Mouse (Mus musculus): ENCODE data around the gene H2al1g. TPM values are rescaled to one million over a fixed set of nuclear protein-coding genes. Genes with fewer than 3 reads are reported as not detected.
"Not testable (repeated sequence)": the region's sequence is repeated elsewhere in the genome, so short reads cannot be mapped to it uniquely, and the experiment has no call there.

H2al1g gene
- polyA plus RNA-seq (2017; shearing (Covaris generic)): not detected

GRCm38 (mm10) chrX:11317956-11318355 is at the start of gene H2al1g:
Gene H2al1g (plus strand): TSS chrX:11318256.
- ATAC-seq: not testable (repeated sequence)

GRCm38 (mm10) chrX:11269074-11269473 is 49.0 kb upstream of the H2al1g start:
- no peak for ATAC-seq

GRCm38 (mm10) chrX:11273190-11273589 is 44.9 kb upstream of the H2al1g start:
- ATAC-seq: no peak

- ATAC-seq: no peak
Measured at GRCm38 (mm10) chrX:11277083-11277482, 41.0 kb upstream of the H2al1g start.

- no peak for ATAC-seq
Measured at GRCm38 (mm10) chrX:11280741-11281140, 37.3 kb upstream of the H2al1g start.

GRCm38 (mm10) chrX:11288306-11288882 is 29.7 kb upstream of the H2al1g start:
- no peak for ATAC-seq

DNA sequence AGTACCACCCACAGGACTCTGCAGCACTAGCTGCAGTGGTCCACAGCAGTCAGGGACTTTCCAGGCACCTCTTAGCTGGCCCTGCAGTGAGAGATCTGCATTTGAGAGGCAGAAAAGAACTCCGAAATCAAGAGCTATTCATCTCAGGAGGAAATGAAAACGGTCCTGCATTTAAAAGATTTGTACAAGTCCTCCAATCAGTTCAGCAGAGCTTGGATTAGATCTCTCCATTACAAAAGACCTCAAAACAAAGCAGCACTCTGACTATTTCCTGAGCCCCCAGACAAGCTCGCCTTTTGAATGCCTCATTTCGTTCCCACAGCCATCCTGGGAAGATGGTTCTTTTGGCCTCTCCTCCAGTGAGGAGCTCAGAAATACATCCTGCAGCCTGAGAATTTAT is 28.8 kb upstream of the H2al1g start:
- ATAC-seq: no peak

GRCm38 (mm10) chrX:11298957-11299356 is 19.1 kb upstream of the H2al1g start, which contains the start of gene H2al1a:
Gene H2al1a (plus strand): TSS chrX:11299257.
- not testable (repeated sequence) for ATAC-seq

GRCm38 (mm10) chrX:11302132-11302531 is 15.9 kb upstream of the H2al1g start, which contains the start of gene H2al1b:
Gene H2al1b (plus strand): TSS chrX:11302432.
- not testable (repeated sequence) for ATAC-seq

GRCm38 (mm10) chrX:11305355-11305754 is 12.7 kb upstream of the H2al1g start, which contains the start of gene H2al1c:
Gene H2al1c (plus strand): TSS chrX:11305655.
- ATAC-seq: not testable (repeated sequence)

- not testable (repeated sequence) for ATAC-seq
Measured at GRCm38 (mm10) chrX:11308524-11308923, 9.5 kb upstream of the H2al1g start, which contains the start of gene H2al1d. Gene H2al1d (plus strand): TSS chrX:11308824.

DNA sequence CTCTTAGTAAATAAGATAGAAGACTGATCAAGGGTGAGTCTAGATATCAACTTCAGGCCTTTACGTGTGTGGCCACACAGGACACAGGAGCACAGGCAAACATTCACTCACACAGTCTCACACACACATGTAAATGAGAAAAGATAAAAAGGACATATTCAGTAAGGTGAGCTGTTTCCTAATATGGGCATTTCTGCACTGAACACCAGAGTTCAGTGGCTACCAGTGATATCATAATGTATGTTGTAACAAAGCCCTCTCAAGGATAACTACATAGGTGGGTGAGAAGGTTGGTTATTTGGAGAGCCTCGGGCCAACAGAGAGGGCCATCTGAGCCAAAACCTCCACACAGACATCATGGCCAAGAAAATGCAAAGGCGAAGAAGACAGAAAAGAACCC is 6.4 kb upstream of the H2al1g start, which contains the start of gene H2al1e:
Gene H2al1e (plus strand): TSS at position 301 of the 400 bp plus-strand sequence.
- not testable (repeated sequence) for ATAC-seq

DNA sequence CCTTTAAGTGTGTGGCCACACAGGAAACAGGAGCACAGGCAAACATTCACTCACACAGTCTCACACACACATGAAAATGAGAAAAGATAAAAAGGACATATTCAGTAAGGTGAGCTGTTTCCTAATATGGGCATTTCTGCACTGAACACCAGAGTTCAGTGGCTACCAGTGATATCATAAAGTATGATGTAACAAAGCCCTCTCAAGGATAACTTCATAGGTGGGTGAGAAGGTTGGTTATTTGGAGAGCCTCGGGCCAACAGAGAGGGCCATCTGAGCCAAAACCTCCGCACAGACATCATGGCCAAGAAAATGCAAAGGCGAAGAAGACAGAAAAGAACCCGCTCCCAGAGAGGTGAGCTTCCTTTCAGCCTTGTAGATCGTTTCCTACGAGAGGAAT is 3.2 kb upstream of the H2al1g start, which contains the start of gene H2al1f:
Gene H2al1f (plus strand): TSS at position 301 of the 400 bp plus-strand sequence.
- not testable (repeated sequence) for ATAC-seq

- ATAC-seq: not testable (repeated sequence)
Measured at GRCm38 (mm10) chrX:11321192-11321591, 3.1 kb downstream of the H2al1g start, which contains the start of gene H2al1h. Gene H2al1h (plus strand): TSS chrX:11321492.

GRCm38 (mm10) chrX:11324359-11324758 is 6.3 kb downstream of the H2al1g start, which contains the start of gene H2al1i:
Gene H2al1i (plus strand): TSS chrX:11324659.
- not testable (repeated sequence) for ATAC-seq

DNA sequence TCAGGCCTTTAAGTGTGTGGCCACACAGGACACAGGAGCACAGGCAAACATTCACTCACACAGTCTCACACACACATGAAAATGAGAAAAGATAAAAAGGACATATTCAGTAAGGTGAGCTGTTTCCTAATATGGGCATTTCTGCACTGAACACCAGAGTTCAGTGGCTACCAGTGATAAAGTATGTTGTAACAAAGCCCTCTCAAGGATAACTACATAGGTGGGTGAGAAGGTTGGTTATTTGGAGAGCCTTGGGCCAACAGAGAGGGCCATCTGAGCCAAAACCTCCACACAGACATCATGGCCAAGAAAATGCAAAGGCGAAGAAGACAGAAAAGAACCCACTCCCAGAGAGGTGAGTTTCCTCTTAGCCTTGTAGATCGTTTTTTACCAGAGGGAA is 9.5 kb downstream of the H2al1g start, which contains the start of gene H2al1j:
Gene H2al1j (plus strand): TSS at position 301 of the 400 bp plus-strand sequence.
- ATAC-seq: not testable (repeated sequence)

DNA sequence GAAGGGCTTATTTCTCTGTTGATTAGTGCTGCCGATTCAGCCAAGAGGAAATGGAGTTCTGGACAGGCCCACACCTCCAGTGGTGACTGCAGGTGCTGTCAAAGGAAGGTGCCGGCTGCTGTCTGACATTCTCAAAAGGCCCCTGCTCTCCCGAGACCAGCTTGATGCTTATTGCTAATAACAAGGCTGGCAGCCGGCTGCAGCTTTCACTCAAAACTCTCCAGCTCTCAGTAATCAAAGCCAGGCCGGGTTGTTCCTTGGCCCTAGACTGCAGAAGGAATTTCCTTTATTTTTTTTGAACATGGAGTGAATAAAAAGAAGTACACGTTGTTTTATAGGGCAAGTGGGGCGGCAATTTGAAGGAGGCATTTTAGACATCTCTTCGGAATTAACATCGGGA is 27.7 kb downstream of the H2al1g start:
- no peak for ATAC-seq

DNA sequence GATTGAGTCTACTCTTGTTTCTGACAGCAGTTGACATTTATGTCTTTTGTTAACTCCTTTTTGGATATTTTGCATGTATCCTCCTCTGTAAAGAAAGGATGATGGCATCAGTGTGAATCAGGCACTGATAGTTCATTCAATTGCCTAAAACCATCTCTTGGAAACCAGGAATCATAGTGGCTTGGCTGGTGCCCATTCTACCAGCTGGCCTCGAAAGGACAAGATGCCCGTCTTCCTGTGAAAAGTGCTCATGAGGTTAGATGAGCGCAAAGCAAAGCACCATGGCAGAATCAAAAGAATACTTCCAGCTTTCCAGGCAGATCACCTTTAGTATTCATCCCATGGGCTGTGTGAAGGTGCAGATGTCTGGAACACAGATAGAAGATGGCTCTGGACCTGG is 28.7 kb downstream of the H2al1g start:
- no peak for ATAC-seq

GRCm38 (mm10) chrX:11360823-11361222 is 42.8 kb downstream of the H2al1g start:
- no peak for ATAC-seq

- ATAC-seq: no peak
Measured at GRCm38 (mm10) chrX:11361261-11361660, 43.2 kb downstream of the H2al1g start.

DNA sequence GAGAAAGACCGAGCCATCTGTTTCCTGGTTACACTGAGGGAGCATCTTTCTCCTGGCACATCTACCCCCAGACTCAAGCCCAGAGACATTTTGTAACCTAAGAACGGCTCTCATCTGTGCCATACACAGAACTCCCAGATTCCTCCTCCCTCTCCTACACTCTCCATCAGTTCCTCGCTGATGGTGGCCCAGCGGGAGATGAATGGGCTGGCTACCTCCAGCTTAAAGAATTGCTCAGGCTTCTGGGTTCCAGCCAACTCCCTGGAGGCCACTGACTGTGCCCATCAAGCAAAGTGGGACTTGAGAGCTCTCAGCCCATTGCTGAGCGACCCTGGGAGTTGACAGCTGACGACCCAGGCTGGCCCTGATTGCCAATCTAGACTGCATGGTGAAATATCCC is 45.8 kb downstream of the H2al1g start:
- no peak for ATAC-seq

- ATAC-seq: no peak
Measured at GRCm38 (mm10) chrX:11365151-11365550, 47.1 kb downstream of the H2al1g start.

Data from inflammation-experienced regulatory T-cells, adult 6 months (primary cell).